Mouse (Mus musculus) layer of hippocampus, postnatal 10 days (tissue): ENCODE results near the gene Cyp1b1. TPM values are rescaled to one million over a fixed set of nuclear protein-coding genes. Genes with fewer than 3 reads are reported as not detected.

Experiments used
- DNase-seq, 2 experiments: peaks; one replicate each; pipeline ENCODE4 v3.0.0; 2021; ENCODE audit warnings: low spot score in 2 of 2
- long read RNA-seq: library from polyadenylated mRNA; stranded (forward); transcript quantifications from one replicate; pipeline ENCODE4 v2.0.0, GENCODE M21; 2023
- total RNA-seq, 2 experiments: library from RNA; stranded (reverse); gene quantifications; 2 replicates each; pipeline ENCODE4 v1.2.3; 2021

Gene Cyp1b1
- 1 to 10 TPM; 6.0 to 6.1 TPM for total RNA-seq
- long read RNA-seq, partial matches to known transcripts = 1 of 2 reads
- long read RNA-seq, other reads (novel, unspliced or antisense) = 1 of 2 reads

DNA sequence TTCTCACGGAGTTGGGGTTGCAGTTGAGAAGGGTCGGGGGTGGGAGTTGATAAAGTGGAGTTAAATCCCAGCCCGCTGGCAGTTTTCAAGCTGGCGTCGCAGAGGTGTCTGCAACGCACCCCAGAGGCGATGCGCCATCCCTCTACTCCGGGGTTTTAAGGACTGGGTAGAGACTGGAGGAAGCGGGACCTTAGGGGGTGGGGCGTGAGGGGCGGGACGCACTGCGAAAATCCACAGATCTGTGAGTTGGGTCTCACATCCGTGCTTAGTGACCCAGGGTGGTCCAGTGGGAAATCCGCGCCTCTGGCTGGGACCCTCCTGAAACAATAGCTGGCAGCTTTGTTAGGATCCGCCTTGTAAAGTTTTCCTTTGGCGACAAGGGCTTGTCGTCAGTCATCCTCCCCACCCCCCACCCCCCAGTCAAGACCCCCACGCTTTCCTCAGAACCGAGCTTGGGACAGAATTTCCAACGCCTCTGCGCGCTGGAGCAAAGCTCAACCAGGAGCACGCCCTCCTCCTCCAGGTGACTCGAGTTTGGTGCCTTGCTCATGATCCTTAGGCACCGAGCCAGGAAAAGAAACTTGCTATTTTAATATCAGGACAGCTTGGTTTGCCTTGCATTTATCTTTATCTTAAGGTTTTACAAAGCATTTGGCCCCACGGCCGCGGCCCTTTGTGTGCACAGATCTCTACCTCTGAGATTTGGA, at the start of gene Cyp1b1:
Gene Cyp1b1, minus strand, starts transcription at position 131 of the 707 bp plus-strand sequence.
- DNase-seq = no peak

DNA sequence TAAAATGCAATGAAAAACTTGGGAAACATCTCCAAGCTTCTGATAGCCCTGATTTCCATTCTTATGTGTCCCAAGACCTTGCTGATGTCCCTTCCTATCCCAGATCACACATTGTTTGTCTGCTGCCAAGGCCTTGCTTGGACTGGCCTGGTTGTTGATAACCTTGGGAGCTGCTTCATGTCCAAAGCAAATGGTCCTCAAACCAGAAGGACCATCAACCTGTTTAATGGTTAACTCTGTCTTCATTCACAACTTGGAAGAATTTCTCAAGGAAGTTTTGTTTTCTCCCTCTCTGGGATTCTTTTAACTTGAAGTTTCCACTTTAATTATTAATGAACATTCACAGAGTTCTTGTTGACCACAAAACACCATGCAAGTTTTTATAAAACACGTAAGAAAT, 47.0 kb upstream of the Cyp1b1 start:
- DNase-seq = no peak

DNA sequence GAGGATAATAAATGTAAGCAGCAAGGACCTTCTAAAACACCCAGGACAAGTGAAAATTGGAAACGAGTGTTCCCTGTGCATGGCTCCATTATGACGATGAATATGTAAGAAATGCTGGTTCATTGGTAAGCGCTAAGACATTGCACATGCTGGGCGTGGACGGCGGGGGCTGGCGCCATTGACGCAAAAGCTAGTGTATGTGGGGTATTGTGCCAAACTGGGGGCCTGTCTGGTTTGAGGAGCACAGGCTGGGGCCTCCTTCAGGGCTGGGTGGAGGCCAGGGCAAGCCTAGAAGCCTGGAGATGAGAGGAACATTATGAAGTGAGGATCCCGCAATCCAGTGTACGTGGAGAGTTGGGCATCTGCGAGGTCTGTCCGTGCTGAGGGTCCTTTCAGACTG, 39.0 kb upstream of the Cyp1b1 start:
- DNase-seq = no peak

DNA sequence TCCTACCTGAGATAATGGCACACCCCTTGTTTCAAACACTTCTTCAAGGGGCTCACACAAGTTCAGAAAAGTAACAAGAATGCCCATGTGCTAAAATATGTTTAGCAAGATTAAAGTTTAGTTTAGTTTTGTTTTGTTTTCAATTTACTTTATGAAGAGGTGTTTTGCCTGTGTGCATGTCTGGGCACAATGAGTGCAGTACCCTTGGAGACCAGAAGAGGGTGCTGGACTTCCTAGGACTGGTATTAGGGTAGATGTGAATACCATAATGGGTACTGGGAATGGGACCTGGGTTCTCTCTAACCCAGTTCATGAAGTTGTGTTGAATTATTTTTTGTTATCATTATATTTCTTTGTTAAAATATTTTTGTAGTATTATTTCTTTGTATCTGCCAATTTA, 38.0 kb upstream of the Cyp1b1 start:
- DNase-seq = no peak

DNA sequence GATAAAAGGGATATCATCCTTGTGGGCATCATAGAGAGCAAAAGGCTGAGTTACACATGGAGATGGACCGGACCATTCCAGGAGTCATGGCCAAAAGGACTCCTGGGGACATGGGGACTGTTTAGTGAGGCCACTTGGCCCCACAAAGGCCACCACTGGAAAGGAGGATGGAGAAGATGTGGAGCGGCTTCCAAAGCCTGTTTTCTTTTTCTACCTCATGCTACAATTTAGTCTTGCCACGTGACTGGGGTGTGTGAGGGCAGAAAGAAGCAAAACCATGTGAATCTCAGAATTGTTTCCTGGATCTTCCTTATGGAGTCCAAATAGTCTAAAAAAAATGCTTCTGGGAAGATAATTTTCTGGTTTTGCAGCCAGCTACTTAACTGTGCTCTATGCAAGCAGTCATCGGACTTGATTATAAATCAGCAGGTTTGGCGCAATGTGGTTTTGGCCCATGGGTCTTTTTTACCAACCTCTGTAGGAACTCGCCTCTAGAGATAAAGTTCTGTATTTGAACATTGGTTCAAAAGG, 36.9 kb upstream of the Cyp1b1 start:
- DNase-seq = no peak

DNA sequence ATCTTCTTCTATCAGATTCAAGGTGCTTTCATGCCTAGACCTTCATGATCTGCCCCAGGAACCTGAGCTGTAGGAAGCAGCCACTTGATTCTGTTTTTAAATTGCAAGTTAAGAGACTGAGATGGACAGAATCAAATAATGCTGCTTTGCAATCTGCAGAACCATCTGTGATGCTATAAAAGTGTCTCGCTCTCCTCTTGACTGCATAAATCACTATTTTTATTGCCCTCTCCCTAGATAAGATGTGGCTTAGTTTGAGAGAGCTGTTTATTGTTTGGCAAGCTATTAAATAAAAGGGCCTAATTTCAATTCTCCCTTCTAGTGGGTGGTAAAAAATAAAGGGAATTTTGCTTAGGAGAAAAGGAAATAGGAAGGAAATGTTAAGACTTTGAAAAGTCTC, 34.8 kb upstream of the Cyp1b1 start:
- DNase-seq = no peak

DNA sequence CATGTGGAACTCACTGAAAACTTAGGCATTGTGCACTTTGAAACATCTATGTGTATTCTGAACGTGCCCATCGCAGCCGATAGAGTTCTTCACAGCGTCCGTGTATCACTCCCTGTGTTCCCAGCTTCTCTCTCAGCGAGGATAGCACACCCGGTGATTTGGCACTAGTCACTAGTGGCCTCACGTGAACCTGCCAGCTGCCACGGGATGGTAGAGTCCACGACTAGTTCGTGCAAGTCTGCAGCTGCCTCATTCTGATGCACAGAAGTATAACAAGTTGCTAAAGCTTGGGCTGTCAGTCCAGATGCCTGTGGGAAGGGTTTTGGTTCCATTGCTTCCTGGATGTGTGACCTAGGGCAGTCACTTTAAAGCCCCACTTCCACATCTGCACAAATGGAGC, 32.1 kb upstream of the Cyp1b1 start:
- DNase-seq = no peak

DNA sequence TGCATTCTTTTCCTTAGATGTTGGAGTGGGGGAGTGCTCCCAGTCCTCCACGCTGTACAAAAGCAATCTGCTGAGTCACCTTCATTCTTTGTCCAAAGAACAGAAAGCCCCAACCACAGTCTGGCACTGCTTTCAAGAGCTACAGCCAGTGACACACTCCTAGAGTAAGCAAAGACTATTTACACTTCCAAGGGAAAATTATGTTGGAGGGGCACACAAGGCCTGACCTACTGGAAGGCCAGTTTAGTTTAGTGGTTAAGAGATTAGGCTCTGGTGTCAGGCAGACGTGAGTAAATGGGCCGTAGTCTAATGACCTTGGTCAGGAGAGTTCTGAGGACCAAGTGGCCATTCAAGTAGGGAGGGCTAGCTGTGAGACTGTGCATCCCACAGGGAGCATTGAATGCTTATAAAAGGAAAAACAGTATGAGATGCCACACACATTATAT, 31.3 kb upstream of the Cyp1b1 start:
- DNase-seq = no peak

DNA sequence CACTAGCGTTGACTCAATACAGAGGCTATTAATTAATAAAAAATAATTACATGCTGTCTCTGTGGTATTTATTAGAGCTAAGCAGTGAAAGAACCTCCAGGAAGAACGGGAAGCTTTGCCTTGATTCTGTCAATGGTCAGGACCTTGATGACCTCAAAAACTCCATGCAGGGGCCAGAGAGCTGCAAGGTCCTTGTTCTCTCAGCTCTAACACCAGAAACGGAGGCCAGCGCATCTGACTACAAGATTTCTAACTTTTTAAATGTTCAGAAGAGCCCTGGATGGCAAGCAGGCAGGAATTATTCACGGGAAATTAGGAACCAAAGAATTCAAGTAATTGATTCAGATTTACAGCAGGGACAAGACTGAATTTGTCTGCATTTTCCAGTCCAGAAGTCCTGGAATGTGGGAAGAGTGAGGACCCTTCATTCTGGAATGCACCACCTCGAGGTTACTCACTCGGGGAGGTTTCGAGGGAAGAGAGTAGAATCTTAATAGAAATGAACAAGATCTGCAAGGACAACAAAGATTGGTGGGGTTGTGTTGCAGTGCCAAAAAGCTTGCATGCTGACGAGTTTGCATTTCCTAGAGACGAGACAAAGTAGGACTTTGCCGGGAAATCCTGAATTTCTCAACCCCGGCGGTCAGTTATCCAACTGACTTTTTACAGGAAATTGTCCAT, 30.3 kb upstream of the Cyp1b1 start:
- no peak for DNase-seq

DNA sequence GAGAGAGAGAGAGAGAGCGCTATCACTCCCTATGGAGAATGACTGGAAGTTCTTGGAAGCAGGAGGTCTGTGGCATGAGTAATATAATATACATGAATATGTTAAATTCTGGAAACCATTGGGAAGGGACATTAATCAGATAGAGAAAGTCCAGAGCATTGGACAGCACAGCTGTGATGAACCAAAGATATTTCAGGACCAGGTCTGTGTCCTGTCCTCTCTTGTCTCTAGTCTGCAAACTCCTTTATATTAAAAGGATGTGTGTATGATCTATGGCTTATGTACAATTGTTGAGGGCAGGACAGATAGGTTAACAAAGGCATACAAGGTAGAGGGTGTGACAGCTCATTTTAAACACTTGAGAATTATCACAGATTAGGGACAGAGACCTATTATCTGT, 28.6 kb upstream of the Cyp1b1 start:
- no peak for DNase-seq

DNA sequence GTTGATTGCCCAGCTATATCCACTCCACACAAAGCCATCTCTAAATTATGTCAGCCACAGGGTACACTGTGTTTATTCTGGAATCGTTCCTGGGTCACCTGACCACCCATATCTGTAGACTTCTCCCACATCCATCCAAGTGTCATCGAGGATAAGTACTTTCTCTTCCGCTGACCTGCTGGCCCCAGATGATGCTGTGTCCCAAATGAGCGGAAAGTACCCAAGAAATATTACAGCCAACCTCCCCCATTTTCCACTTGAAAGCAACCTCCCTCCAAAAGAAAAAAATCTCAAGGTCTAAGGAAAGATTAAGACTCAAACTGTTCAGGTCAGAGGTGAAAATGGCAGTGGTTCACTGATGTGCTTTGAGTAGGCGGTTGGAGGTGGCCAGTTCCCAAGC, 27.8 kb upstream of the Cyp1b1 start:
- DNase-seq = no peak

DNA sequence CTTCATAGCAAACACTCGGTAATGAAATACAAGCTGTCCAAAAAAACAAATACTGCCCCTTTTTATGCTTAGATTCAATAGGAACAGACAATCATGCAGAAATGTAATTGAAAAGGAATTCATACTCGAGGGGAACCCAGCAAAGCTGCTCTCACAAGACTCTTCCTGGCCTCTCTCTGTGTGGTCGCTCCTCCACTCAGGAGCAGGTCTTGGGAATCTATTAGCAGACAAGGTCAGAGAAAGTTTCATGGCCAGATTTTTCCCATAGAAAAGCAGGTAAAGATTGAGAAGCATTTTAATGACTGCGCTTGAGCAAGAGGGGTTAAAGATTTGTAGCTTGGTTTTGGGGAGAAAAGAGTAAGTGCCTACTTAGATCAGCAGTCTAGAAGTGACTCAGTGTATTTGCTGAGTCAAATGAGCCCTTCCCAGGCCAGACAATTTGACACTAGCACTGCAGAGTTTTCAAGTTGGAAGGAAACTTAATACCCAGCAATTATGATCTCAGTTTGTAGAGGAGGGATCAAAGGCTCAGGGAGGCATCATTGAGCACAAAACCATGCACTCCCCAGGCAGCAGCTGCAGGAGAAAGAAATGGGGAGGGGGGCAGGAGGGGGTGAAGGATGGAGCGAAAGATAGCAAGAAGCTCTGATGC, 24.1 kb upstream of the Cyp1b1 start:
- no peak for DNase-seq

DNA sequence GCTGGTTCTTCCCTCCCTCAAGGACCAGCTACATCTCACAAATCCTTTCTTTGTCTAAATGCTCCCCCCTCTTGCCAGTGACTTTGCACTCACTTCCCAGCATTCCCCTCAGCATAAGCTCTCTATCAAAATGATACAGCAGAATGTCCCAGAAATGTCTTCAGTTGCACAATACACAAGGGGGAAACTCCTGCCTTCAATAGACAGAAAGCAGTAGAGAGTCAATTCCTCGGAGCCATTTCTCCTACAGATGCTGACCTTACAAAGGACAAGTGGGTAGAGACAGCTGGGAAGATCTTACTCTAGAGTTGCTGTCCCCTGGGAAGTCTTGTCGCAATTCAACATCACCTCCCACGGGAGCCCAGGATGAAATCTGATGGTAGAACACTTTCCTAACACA, 22.7 kb upstream of the Cyp1b1 start:
- no peak for DNase-seq

DNA sequence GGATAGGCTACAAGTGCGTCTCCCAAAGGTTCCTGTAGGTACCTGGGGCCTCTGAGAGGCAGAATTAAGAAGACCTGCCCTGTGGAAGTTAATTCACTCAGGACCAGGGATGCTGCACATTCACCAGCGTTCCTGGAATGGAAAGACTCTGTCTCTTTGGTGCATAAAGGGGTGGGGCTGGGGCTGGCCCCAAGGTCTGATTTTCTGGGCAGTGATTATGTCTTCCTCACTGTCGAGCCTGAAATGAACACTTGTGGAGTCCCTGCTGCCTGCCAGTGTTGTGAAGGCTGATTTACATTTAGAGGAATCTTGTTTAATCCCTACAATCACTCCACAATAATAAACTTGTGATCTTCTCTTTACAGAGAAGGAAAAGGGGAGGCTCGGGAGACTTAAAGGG, 18.2 kb upstream of the Cyp1b1 start:
- DNase-seq = no peak

DNA sequence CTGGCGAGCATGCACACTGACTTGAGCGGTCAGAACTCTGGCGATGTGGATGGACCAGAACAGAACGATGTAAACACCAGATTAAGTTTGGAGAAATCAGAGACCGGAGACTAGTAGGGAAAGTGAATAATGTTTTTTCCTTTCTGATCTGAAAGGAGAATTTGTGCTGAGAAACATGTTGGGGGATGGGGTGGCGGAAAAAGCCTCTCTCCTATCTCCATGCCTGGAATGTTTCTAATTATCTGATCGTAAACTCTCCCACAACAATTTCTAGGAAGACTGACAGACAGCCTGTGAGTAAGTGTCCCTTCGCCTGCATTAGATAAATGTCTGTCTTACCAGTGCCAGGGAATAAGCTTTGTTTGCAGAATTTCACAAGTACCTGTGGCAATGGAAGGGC, 16.1 kb upstream of the Cyp1b1 start:
- no peak for DNase-seq

DNA sequence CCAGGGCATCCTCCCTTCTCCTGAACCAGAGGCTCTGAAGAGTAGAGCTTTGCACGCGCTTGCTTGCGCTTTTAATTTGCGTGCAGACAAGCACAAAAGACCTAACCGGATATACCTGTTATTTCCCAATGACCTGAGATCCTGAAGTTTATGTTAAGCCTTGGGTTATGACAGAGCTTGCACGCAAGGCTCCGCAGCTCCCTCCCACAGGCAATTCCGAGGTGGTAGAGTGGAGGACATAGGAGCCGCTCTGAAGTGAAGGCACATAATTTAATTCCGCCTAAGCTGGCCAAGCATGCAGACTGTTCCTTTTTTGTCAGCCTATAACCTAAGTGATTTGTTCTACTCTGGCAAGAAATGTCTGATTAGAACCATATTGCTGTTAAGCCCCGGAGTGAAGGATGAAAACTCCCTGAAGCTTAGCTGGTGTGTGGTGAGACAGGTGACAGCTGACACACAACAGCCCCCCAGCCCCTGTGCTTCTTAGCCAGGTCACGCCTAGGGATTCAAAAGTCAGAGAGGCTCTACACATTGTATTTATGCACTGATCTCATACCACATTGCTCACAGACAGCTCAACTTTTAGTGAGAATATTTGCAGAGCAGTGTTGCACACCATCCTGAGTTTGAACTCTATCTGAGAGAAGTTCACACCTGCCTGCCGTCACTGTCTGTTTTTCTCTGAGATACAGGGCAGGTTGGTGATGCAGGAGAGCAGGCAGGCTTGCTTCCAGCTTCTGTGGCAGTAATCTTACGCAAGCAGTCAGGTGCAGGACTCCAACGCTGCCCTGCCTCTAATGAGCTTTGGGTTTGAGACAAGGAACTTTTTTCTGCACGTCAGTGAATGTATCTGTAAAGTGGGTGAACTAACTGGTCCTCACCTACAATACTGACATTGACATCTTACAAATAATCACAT, 14.0 kb upstream of the Cyp1b1 start:
- no peak for DNase-seq

DNA sequence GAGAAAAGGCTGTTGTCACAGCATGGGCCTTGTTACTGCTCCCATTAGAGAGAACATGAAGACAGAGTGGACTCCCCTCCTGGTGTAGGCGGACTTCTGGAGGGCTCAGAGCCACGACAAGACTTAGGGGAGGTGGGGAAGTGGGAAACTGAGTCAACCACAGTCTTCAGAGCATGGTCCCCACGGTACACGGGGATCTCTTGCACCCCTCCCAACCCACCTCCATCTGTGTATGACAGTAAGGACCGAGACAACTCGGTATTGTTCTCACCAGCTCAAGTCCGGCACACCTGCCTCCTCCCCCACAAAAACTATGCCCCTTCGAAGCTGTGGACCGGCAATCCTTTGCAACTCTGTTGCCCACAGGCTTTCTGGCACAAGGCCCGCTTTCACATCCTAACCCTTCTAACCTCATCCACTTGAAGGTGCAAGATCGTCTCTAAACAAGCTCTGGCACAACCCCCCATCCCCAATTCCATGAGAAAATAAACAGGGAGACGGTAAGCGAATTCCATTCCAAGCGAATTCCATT, 13.3 kb upstream of the Cyp1b1 start:
- DNase-seq = no peak

DNA sequence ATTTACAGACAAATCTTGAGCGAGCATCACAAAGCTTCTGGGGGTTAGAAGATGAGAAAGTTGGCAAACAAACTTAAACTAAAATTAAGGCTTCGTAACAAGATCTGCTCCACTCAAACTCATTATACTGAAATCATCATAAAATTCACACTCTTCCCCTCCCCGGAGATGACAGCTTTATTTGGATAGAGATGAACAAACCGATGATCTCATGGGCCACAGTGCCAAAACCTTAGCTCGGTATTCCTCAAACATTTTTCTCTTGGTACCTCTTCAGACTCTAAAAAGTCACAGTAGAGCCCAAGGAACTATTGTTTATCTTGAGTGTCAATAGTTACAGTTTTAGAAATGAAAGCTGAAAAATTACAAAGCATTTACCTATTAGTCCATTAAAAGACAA, 11.8 kb upstream of the Cyp1b1 start:
- no peak for DNase-seq

DNA sequence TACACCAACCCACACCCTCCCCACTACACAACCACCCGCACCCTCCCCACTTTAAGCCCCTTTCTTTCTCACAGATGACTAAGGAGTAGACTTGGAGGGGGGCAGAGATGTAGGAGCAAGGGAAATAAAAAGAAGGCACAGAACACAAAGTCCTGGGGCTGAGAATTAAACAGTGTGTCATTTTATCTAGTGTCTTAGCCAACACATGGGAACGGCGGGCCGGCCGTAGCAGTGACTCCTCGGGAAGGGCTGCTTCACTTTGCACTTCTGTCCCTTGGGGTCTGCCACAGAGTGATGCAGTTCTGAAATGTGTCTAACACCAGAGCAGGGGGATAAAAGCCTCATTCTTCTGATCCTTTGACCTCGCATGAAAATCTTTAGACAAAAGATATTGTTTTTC, 5.8 kb upstream of the Cyp1b1 start:
- DNase-seq = no peak

DNA sequence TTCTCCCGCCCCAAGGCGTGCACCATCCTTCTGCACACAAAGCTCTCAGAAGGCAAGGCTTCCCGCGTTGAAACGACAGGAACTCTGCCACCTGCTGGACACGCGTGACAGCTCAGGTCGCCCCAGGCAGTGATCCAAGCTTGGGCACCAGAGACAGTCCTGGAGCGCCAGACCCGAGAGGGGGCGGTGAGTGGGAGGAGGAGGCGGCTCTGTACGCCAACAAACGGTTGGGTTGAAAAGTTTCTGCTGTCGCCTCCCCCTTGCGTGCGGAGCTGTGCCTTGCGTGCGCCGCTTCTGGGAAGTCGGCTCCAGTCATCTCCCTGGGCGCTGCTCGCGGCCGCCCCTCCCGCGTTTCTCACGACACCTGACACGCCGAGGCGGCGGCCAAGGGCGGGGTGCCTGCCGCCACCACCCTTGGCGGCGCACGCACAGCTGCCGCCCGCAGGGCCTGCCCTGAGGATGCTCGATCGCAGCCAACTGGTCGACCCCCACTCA, 835 bp upstream of the Cyp1b1 start:
- peak; percentile 89 to 92 for DNase-seq
